Comparison of ENCODE assay signal across 13 mouse cellular contexts in genomic region chr2:34777237-34777868, GRCm38 (mm10). TPM values are rescaled to one million over a fixed set of nuclear protein-coding genes. Genes with fewer than 3 reads are reported as not detected.
DNase-seq lines count a peak whose midpoint lies in the region; ATAC-seq lines count a peak whose summit lies in the region.
"Had no signal": no experiment of that assay in that cellular context is flagged by ENCODE, and none has a peak within 500 bp of the region (broad histone marks: within the 10 kb centered on the region; RNA-seq: fewer than 3 reads in every experiment).

No protein-coding gene starts in this region.

- peaks cover 44% of the 10 kb centered on the region for H3K4me1 ChIP-seq in heart, embryonic 15.5 days (replicated peaks)
- peaks cover 44% of the 10 kb centered on the region for H3K4me1 ChIP-seq in neural tube, embryonic 12.5 days
- peaks cover 41% of the 10 kb centered on the region for H3K4me1 ChIP-seq in liver, embryonic 16.5 days (ENCODE audit: control insufficient read depth, low read depth, low read length)

- H3K36me3 ChIP-seq in heart, embryonic 15.5 days, result peaks cover 54% of the 10 kb centered on the region
- H3K36me3 ChIP-seq in neural tube, embryonic 12.5 days, result peaks cover 66% of the 10 kb centered on the region
- H3K36me3 ChIP-seq in liver, embryonic 16.5 days (ENCODE audit: control insufficient read depth, insufficient read depth), result peaks cover 73% of the 10 kb centered on the region

- ATAC-seq in heart, embryonic 15.5 days (replicated peaks; ENCODE audit: insufficient number of reproducible peaks, insufficient read depth, low FRiP score, low read depth), result no peak
- no peak for ATAC-seq in neural tube, embryonic 12.5 days (ENCODE audit: low FRiP score, low read depth)
- ATAC-seq in liver, embryonic 16.5 days (ENCODE audit: low read depth), result no peak
- no peak for ATAC-seq in erythroid progenitor cell, adult 5-6 weeks (replicated peaks; ENCODE audit: low FRiP score, poor library complexity, severe bottlenecking)
- ATAC-seq: activated CD4-positive, CD25-positive, alpha-beta regulatory T cell, adult 4 months had no signal

- no peaks in the 10 kb centered on the region for H3K9me3 ChIP-seq in heart, embryonic 15.5 days (replicated peaks)
- no peaks in the 10 kb centered on the region for H3K9me3 ChIP-seq in neural tube, embryonic 12.5 days
- H3K9me3 ChIP-seq in liver, embryonic 16.5 days (replicated peaks; ENCODE audit: control insufficient read depth, low read length), result no peaks in the 10 kb centered on the region

- H3K9ac ChIP-seq in heart, embryonic 15.5 days, result no peak overlapping the region
- no peak overlapping the region for H3K9ac ChIP-seq in neural tube, embryonic 12.5 days
- no peak overlapping the region for H3K9ac ChIP-seq in liver, embryonic 16.5 days (ENCODE audit: low read depth, low read length)

- H3K4me2 ChIP-seq in heart, embryonic 15.5 days, result peak overlapping the region; percentile 66; the same call in 1 of the 2 replicates
- peak overlapping the region; percentile 64 for H3K4me2 ChIP-seq in neural tube, embryonic 12.5 days (replicated peaks)
- H3K4me2 ChIP-seq in liver, embryonic 16.5 days (ENCODE audit: low read depth, low read length), result peak overlapping the region; percentile 45

- WGBS in heart, embryonic 15.5 days, result 58% methylated on average over 1 of the region's 1 CpGs
- WGBS in neural tube, embryonic 12.5 days, result 58% methylated on average over 1 of the region's 1 CpGs
- WGBS in liver, embryonic 16.5 days (ENCODE audit: insufficient replicate concordance), result 43% methylated on average over 1 of the region's 1 CpGs

- no peak overlapping the region for H3K4me3 ChIP-seq in heart, embryonic 15.5 days
- H3K4me3 ChIP-seq in neural tube, embryonic 12.5 days, result no peak overlapping the region
- 0 out of 2 replicates have a peak overlapping the region, but pooled peaks have one; percentile 2 for H3K4me3 ChIP-seq in liver, embryonic 16.5 days (ENCODE audit: low read depth, low read length)

- no peaks in the 10 kb centered on the region for H3K27me3 ChIP-seq in heart, embryonic 15.5 days
- no peaks in the 10 kb centered on the region for H3K27me3 ChIP-seq in neural tube, embryonic 12.5 days (replicated peaks)
- no peaks in the 10 kb centered on the region for H3K27me3 ChIP-seq in liver, embryonic 16.5 days (ENCODE audit: control insufficient read depth, insufficient read depth, low read depth, low read length)

- H3K27ac ChIP-seq in heart, embryonic 15.5 days, result no peak overlapping the region
- H3K27ac ChIP-seq in neural tube, embryonic 12.5 days, result no peak overlapping the region
- no peak overlapping the region for H3K27ac ChIP-seq in liver, embryonic 16.5 days (ENCODE audit: low read length)
- H3K27ac ChIP-seq: layer of hippocampus, adult 2 months had no signal

- no peak for DNase-seq in heart, postnatal 36 days
- DNase-seq in neural tube, embryonic 10.5 days (ENCODE audit: extremely low spot score, low spot score), result no peak
- DNase-seq in adrenal gland, adult (ENCODE audit: inconsistent age in 2 of 2, low spot score in 1 of 2), result no peak
- DNase-seq in embryo, embryonic 11 days, result no peak
- DNase-seq: heart, postnatal 4 days; lung, adult 18-20 months; right cerebral cortex, postnatal 25 days had no signal

- intact Hi-C loops in heart, postnatal 36 days (cut with DNase I), result no loop called here

RNA-seq across cellular contexts. Expression of gene Hspa5, which starts 5.6 kb away (rescaled TPM):
- polyA plus RNA-seq in heart, embryonic 15.5 days (2015; fragmentation: Nextera tagmentation; extraction: Ambion mirVana), result 633 and 641 TPM in 2 replicates
- total RNA-seq in heart, postnatal 36 days (2021), result 100 to 1,000 TPM; 565 to 705 TPM
- polyA plus RNA-seq in neural tube, embryonic 12.5 days (2016; fragmentation: Nextera tagmentation; extraction: Ambion mirVana), result 638 and 654 TPM in 2 replicates
- polyA plus RNA-seq in liver, embryonic 16.5 days (2015; fragmentation: Nextera tagmentation; extraction: Ambion mirVana), result 538 and 557 TPM in 2 replicates
- total RNA-seq in erythroid progenitor cell, adult 5-6 weeks (2015; ENCODE audit: low replicate concordance), result 168 and 188 TPM in 2 replicates
- 512 and 550 TPM in 2 replicates for total RNA-seq in erythroid progenitor cell, adult 5-6 weeks (2017; ENCODE audit: low replicate concordance)

RNA-seq across cellular contexts. Expression of gene Gapvd1, which starts 22.3 kb away (rescaled TPM):
- 60.7 and 66.0 TPM in 2 replicates for polyA plus RNA-seq in heart, embryonic 15.5 days (2015; fragmentation: Nextera tagmentation; extraction: Ambion mirVana)
- 10 to 100 TPM; 37.5 to 41.5 TPM for total RNA-seq in heart, postnatal 36 days (2021)
- 121 and 125 TPM in 2 replicates for polyA plus RNA-seq in neural tube, embryonic 12.5 days (2016; fragmentation: Nextera tagmentation; extraction: Ambion mirVana)
- 91.2 and 94.6 TPM in 2 replicates for polyA plus RNA-seq in liver, embryonic 16.5 days (2015; fragmentation: Nextera tagmentation; extraction: Ambion mirVana)
- 106 and 118 TPM in 2 replicates for total RNA-seq in erythroid progenitor cell, adult 5-6 weeks (2015; ENCODE audit: low replicate concordance)
- total RNA-seq in erythroid progenitor cell, adult 5-6 weeks (2017; ENCODE audit: low replicate concordance), result 198 and 392 TPM in 2 replicates

RNA-seq across cellular contexts. Expression of gene Rabepk, which starts 22.4 kb away (rescaled TPM):
- 22.2 and 24.3 TPM in 2 replicates for polyA plus RNA-seq in heart, embryonic 15.5 days (2015; fragmentation: Nextera tagmentation; extraction: Ambion mirVana)
- total RNA-seq in heart, postnatal 36 days (2021), result 10 to 100 TPM; 12.2 to 14.2 TPM
- 20.4 and 25.0 TPM in 2 replicates for polyA plus RNA-seq in neural tube, embryonic 12.5 days (2016; fragmentation: Nextera tagmentation; extraction: Ambion mirVana)
- polyA plus RNA-seq in liver, embryonic 16.5 days (2015; fragmentation: Nextera tagmentation; extraction: Ambion mirVana), result 17.3 and 22.5 TPM in 2 replicates
- total RNA-seq in erythroid progenitor cell, adult 5-6 weeks (2015; ENCODE audit: low replicate concordance), result 1.3 and 9.0 TPM in 2 replicates
- total RNA-seq in erythroid progenitor cell, adult 5-6 weeks (2017; ENCODE audit: low replicate concordance), result 1.5 and 4.7 TPM in 2 replicates

RNA-seq across cellular contexts. Expression of gene Fbxw2, which starts 48.8 kb away (rescaled TPM):
- polyA plus RNA-seq in heart, embryonic 15.5 days (2015; fragmentation: Nextera tagmentation; extraction: Ambion mirVana), result 57.5 and 65.2 TPM in 2 replicates
- total RNA-seq in heart, postnatal 36 days (2021), result 10 to 100 TPM; 50.4 to 55.3 TPM
- 72.1 and 79.0 TPM in 2 replicates for polyA plus RNA-seq in neural tube, embryonic 12.5 days (2016; fragmentation: Nextera tagmentation; extraction: Ambion mirVana)
- polyA plus RNA-seq in liver, embryonic 16.5 days (2015; fragmentation: Nextera tagmentation; extraction: Ambion mirVana), result 51.0 and 52.9 TPM in 2 replicates
- 92.6 and 93.5 TPM in 2 replicates for total RNA-seq in erythroid progenitor cell, adult 5-6 weeks (2015; ENCODE audit: low replicate concordance)
- 95.5 and 121 TPM in 2 replicates for total RNA-seq in erythroid progenitor cell, adult 5-6 weeks (2017; ENCODE audit: low replicate concordance)

RNA-seq across cellular contexts. Expression of gene Gm34653, which starts 55.5 kb away (rescaled TPM):
- not detected in 2 replicates for polyA plus RNA-seq in heart, embryonic 15.5 days (2015; fragmentation: Nextera tagmentation; extraction: Ambion mirVana)
- total RNA-seq in heart, postnatal 36 days (2021), result not detected
- polyA plus RNA-seq in neural tube, embryonic 12.5 days (2016; fragmentation: Nextera tagmentation; extraction: Ambion mirVana), result 0.11 TPM in 1 of 2 replicates, not detected in the other
- polyA plus RNA-seq in liver, embryonic 16.5 days (2015; fragmentation: Nextera tagmentation; extraction: Ambion mirVana), result not detected in 2 replicates
- total RNA-seq in erythroid progenitor cell, adult 5-6 weeks (2015; ENCODE audit: low replicate concordance), result 1.3 TPM in 1 of 2 replicates, not detected in the other
- not detected in 2 replicates for total RNA-seq in erythroid progenitor cell, adult 5-6 weeks (2017; ENCODE audit: low replicate concordance)
- total RNA-seq: heart, postnatal 4 days; layer of hippocampus, adult 2 months had no signal
- polyA plus RNA-seq: activated CD4-positive, CD25-positive, alpha-beta regulatory T cell, adult 4 months had no signal
